Mouse (Mus musculus) forebrain, embryonic 15.5 days (tissue): ENCODE measurements around the gene Gpi1. TPM values are rescaled to one million over a fixed set of nuclear protein-coding genes. Genes with fewer than 3 reads are reported as not detected.

Source experiments
- ATAC-seq: fragments of 200-750 bp; cut with Nextera tagmentation; replicated peaks from 2 replicates; pipeline ENCODE4 v1.8.0; 2017; ENCODE audit warnings: mild to moderate bottlenecking, moderate TSS enrichment, moderate library complexity
- H3K27ac ChIP-seq: fragments of 300-500 bp; sonication (generic); replicated peaks from 2 replicates; pipeline ENCODE4 v1.5.1; 2015; ENCODE audit warnings: mild to moderate bottlenecking, inconsistent platforms
- H3K27me3 ChIP-seq: fragments of 300-500 bp; sonication (generic); 2 replicates; pipeline ENCODE4 v1.6.1; 2015; ENCODE audit warnings: inconsistent platforms
- H3K36me3 ChIP-seq: fragments of 300-500 bp; sonication (generic); 2 replicates; pipeline ENCODE4 v1.6.1; 2015; ENCODE audit warnings: mild to moderate bottlenecking, inconsistent platforms
- H3K4me1 ChIP-seq: fragments of 300-500 bp; sonication (generic); 2 replicates; pipeline ENCODE4 v1.6.1; 2015; ENCODE audit warnings: inconsistent platforms
- H3K4me2 ChIP-seq: fragments of 300-500 bp; sonication (generic); replicated peaks from 2 replicates; pipeline ENCODE4 v1.6.1; 2015; ENCODE audit warnings: mild to moderate bottlenecking, inconsistent platforms
- H3K4me3 ChIP-seq: fragments of 300-500 bp; sonication (generic); 2 replicates; pipeline ENCODE4 v1.5.1; 2015; ENCODE audit warnings: mild to moderate bottlenecking, inconsistent platforms
- H3K9ac ChIP-seq: fragments of 300-500 bp; sonication (generic); replicated peaks from 2 replicates; pipeline ENCODE4 v1.6.1; 2015; ENCODE audit warnings: mild to moderate bottlenecking, inconsistent platforms
- H3K9me3 ChIP-seq: fragments of 300-500 bp; sonication (generic); 2 replicates; pipeline ENCODE4 v1.6.1; 2016; ENCODE audit warnings: inconsistent platforms
- WGBS: fragments of 180-500 bp; shearing (Covaris S2); methylation state at CpG from one replicate; pipeline ENCODE4 v1.1.7; 2015; ENCODE audit warnings: mixed read lengths; 5-methylcytosine and 5-hydroxymethylcytosine counted together
- polyA plus RNA-seq: library from polyadenylated mRNA; unstranded; fragments of >200 nt; fragmentation: Nextera tagmentation; extraction: Ambion mirVana; gene quantifications from 2 replicates; pipeline ENCODE4 v1.2.1, GENCODE M21; 2015

Gene Gpi1
- polyA plus RNA-seq, 1 experiment from 2014 or later, result 180 TPM

- Histone ChIP-seq H3K9ac (peak overlapping the region; percentile 98), H3K9me3 (no peaks in the 10 kb centered on the region)
- ATAC-seq, result peak; percentile 96
Measured at GRCm38 (mm10) chr7:34168470-34169251, 61.5 kb downstream of the Gpi1 start.

DNA sequence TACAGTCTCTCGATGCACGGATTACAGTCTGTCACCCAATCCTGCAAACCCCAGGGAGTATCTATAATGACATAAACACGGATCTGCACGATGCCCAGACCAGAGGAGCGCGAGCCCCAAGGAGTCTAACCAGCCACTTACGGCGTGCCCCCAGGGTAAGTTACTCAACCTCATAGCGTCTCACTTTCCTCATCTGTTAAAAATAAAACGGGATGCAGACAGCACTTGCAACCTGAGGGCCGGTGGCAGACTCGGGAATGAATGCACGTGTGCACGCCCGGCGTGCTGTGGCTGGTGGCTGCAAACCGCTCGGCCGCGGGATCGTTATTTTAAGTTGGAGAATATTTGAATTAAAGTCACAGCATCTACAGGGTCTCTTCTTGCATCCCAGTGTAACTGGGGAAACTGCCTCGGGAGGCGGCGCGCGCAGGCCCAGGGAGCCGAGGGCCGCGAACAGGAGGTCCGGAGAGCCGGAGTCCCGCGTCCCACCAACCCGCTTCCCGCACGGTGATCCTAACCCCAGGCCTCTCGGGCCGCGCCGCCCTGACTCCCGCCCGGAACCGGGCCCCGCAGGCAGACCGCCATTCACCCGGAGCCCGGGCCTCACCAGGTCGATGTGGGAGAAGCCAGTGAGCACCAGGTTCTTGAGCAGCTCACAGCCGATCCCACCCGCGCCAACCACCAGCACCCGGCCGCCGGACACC, 62.2 kb downstream of the Gpi1 start:
- Histone ChIP-seq H3K4me1 (peaks cover 14% of the 10 kb centered on the region), H3K9me3 (no peaks in the 10 kb centered on the region), H3K4me3 (peak overlapping the region; percentile 88), H3K9ac (peak overlapping the region; percentile 98), H3K4me2 (peak overlapping the region; percentile 61), H3K36me3 (peaks cover 23% of the 10 kb centered on the region), H3K27ac (peak overlapping the region; percentile 88), H3K27me3 (no peaks in the 10 kb centered on the region)
- under 1% methylated on average over 54 of the region's 54 CpGs for WGBS
- ATAC-seq, result peak; percentile 86

More at GRCm38 (mm10) chr7:34168470-34169251, 61.5 kb downstream of the Gpi1 start:
- peaks cover 15% of the 10 kb centered on the region for H3K36me3 ChIP-seq
- no peaks in the 10 kb centered on the region for H3K27me3 ChIP-seq
- peak overlapping the region; percentile 61 for H3K4me2 ChIP-seq
- 9% methylated on average over 30 of the region's 30 CpGs for WGBS
- peak overlapping the region; percentile 88 for H3K4me3 ChIP-seq
- H3K4me1 ChIP-seq, result peaks cover 14% of the 10 kb centered on the region
- H3K27ac ChIP-seq, result peak overlapping the region; percentile 88

DNA sequence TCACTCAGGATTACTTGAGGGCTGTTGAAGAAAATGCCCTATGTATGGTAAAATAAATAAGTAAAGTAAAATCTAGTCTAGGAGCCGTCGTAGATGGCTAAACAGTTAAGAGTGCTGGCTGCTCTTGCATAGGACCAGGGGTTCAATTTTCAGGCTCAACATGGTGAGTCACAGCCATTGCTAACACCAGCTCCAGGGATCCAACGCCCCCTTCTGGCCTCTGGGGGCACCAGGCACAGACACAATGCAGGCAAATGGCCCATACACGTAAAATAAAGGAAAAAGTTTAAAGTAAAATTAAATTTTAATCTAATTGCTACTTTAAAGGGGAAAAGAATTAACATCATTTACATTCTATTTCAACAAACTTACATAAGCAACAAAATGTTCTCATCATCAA, 63.3 kb downstream of the Gpi1 start:
- 54% methylated on average over 4 of the region's 4 CpGs for WGBS
- H3K36me3 ChIP-seq, result peaks cover 33% of the 10 kb centered on the region
- H3K27me3 ChIP-seq, result no peaks in the 10 kb centered on the region
- H3K27ac ChIP-seq, result no peak overlapping the region
- H3K9me3 ChIP-seq, result no peaks in the 10 kb centered on the region
- no peak for ATAC-seq
- no peak overlapping the region for H3K4me3 ChIP-seq
- peaks cover 14% of the 10 kb centered on the region for H3K4me1 ChIP-seq
- H3K4me2 ChIP-seq, result 0 out of 2 replicates have a peak overlapping the region, but pooled peaks have one; percentile 23
- no peak overlapping the region for H3K9ac ChIP-seq

DNA sequence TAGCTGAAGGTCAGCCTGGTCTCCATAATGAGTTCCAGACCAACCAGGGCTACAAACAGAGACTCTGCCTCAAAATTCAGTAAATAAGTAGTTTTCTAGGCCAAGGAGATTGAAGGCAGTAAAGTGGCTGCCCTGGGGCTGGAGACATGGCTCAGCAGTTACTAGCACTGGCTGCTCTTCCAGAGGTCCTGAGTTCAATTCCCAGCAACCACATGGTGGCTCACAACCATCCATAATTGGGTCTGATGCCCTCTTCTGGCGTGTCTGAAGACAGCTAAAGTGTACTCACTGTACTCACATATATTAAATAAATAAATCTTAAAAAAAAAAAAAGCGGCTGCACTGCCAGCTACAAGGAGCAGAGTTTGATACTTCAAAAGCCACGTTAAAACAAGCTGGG, 64.1 kb downstream of the Gpi1 start:
- Histone ChIP-seq H3K4me3 (no peak overlapping the region), H3K4me1 (peaks cover 14% of the 10 kb centered on the region), H3K9ac (no peak overlapping the region), H3K36me3 (peaks cover 42% of the 10 kb centered on the region), H3K27ac (no peak overlapping the region), H3K9me3 (no peaks in the 10 kb centered on the region), H3K4me2 (no peak overlapping the region), H3K27me3 (no peaks in the 10 kb centered on the region)
- WGBS, result 87% methylated on average over 3 of the region's 3 CpGs
- ATAC-seq, result no peak

GRCm38 (mm10) chr7:34164671-34165070, 65.5 kb downstream of the Gpi1 start:
- no peaks in the 10 kb centered on the region for H3K9me3 ChIP-seq
- H3K27me3 ChIP-seq, result no peaks in the 10 kb centered on the region
- H3K27ac ChIP-seq, result no peak overlapping the region
- peaks cover 53% of the 10 kb centered on the region for H3K36me3 ChIP-seq
- WGBS, result 94% methylated on average over 7 of the region's 7 CpGs
- no peak overlapping the region for H3K4me3 ChIP-seq
- no peak overlapping the region for H3K9ac ChIP-seq
- no peak for ATAC-seq
- H3K4me2 ChIP-seq, result no peak overlapping the region
- H3K4me1 ChIP-seq, result peaks cover 14% of the 10 kb centered on the region

GRCm38 (mm10) chr7:34159167-34159566, 71.0 kb downstream of the Gpi1 start:
- no peak for ATAC-seq
- no peak overlapping the region for H3K9ac ChIP-seq
- H3K4me1 ChIP-seq, result no peaks in the 10 kb centered on the region
- peaks cover 92% of the 10 kb centered on the region for H3K36me3 ChIP-seq
- WGBS, result 93% methylated on average over 3 of the region's 3 CpGs
- no peak overlapping the region for H3K4me3 ChIP-seq
- H3K27ac ChIP-seq, result no peak overlapping the region
- no peaks in the 10 kb centered on the region for H3K27me3 ChIP-seq
- no peaks in the 10 kb centered on the region for H3K9me3 ChIP-seq
- no peak overlapping the region for H3K4me2 ChIP-seq

DNA sequence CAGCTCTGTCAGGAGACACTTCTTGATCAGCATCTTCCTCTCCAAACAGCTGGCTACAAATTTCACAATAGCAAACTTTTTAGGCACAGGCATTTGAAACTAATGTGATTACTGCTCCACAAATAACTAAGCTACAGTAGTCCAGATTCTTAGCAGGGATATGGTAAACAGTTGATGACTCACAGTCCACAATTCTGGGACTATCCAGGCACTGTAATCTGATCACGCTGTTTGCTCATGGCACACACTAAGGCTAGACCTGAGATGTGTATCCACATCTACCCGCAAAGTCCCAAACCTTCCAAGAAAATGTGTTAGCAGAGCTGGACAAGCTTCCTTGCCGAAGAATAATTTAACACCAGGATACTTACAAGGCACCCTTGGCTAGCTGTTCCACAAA, 72.1 kb downstream of the Gpi1 start:
- no peak overlapping the region for H3K4me2 ChIP-seq
- peaks cover 93% of the 10 kb centered on the region for H3K36me3 ChIP-seq
- H3K27ac ChIP-seq, result no peak overlapping the region
- H3K4me3 ChIP-seq, result no peak overlapping the region
- no peak overlapping the region for H3K9ac ChIP-seq
- no peaks in the 10 kb centered on the region for H3K4me1 ChIP-seq
- H3K27me3 ChIP-seq, result no peaks in the 10 kb centered on the region
- ATAC-seq, result no peak
- H3K9me3 ChIP-seq, result no peaks in the 10 kb centered on the region
- WGBS, result 97% methylated on average over 3 of the region's 3 CpGs

Other genes with a start within 250 kb of the Gpi1 start
- gene Scgb2b27, start 216.4 kb downstream of the Gpi1 start, polyA plus RNA-seq, result not detected in 2 replicates
- gene Scgb1b27, start 208.9 kb downstream of the Gpi1 start, polyA plus RNA-seq, result not detected in 2 replicates
- gene Scgb1b30, start 134.9 kb downstream of the Gpi1 start, polyA plus RNA-seq, result not detected in 2 replicates
- 3.0 and 4.3 TPM in 2 replicates for gene Wtip, start 97.1 kb downstream of the Gpi1 start, polyA plus RNA-seq
- gene Uba2, start 60.7 kb downstream of the Gpi1 start, polyA plus RNA-seq, result 202 and 208 TPM in 2 replicates
- 78.1 and 80.6 TPM in 2 replicates for gene Pdcd2l, start 33.7 kb downstream of the Gpi1 start, polyA plus RNA-seq
- not detected in 2 replicates for gene Gm6096, start 20.7 kb upstream of the Gpi1 start, polyA plus RNA-seq
- 25.4 and 28.1 TPM in 2 replicates for gene 4931406P16Rik, start 83.2 kb upstream of the Gpi1 start, polyA plus RNA-seq
- gene Lsm14a, start 163.0 kb upstream of the Gpi1 start, polyA plus RNA-seq, result 76.7 and 77.7 TPM in 2 replicates